15 mouse cellular contexts compared by ENCODE assay signal in the genomic region with DNA sequence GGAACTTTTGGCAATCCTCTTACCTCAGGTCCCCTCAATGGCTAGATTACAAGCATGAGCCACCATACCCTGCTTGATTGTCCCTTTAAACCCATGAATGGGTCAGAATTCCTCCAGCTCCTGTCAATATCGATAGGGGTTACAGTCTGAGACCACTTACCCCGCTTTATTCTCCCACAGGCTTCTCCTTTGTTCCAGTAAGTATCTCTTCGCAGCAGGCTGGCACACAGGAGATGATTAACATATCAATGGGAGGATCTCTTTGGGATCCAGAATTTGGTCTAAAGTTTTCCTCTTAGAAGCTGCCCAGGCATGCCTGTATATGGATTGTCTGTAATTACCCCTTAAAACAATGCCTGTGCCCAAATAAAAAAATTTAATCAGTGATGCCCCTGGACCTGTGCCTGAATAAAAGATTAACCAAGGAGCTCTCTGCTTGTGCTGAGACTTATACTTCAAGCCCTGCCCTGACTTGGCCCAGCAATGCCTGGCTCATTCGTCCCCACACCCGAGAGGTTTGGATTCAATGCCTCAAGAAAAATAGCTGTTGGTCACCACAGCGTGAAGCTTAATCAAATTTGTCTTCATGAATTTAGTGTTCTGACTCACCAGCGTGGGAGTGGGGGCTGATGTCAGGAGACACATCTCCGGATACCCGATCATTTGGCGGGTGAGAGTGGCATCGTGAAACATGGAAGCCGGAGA.
DNase-seq lines count a peak whose midpoint lies in the region; ATAC-seq and TF ChIP-seq lines count a peak whose summit lies in the region.
"Had no signal": no experiment of that assay in that cellular context is flagged by ENCODE, and none has a peak within 500 bp of the region (broad histone marks: within the 10 kb centered on the region; RNA-seq: fewer than 3 reads in every experiment).

No protein-coding gene starts in this region.

- no peaks in the 10 kb centered on the region for H3K27me3 ChIP-seq in kidney, adult 2 months (replicated peaks; ENCODE audit: control insufficient read depth, insufficient read depth, low read length)
- H3K27me3 ChIP-seq in hindbrain, embryonic 14.5 days (ENCODE audit: control insufficient read depth, insufficient read depth, low read length), result no peaks in the 10 kb centered on the region
- H3K27me3 ChIP-seq in neural tube, embryonic 13.5 days, result no peaks in the 10 kb centered on the region

- H3K9ac ChIP-seq in hindbrain, embryonic 14.5 days, result no peak overlapping the region
- H3K9ac ChIP-seq in neural tube, embryonic 13.5 days, result no peak overlapping the region
- H3K9ac ChIP-seq: limb, embryonic 13.5 days had no signal

- H3K4me2 ChIP-seq in hindbrain, embryonic 14.5 days (replicated peaks), result no peak overlapping the region
- 0 out of 2 replicates have a peak overlapping the region, but pooled peaks have one; percentile 7 for H3K4me2 ChIP-seq in neural tube, embryonic 13.5 days
- H3K4me2 ChIP-seq: limb, embryonic 13.5 days had no signal

- H3K4me1 ChIP-seq in kidney, adult 2 months (ENCODE audit: control insufficient read depth, insufficient read depth, low read length), result no peaks in the 10 kb centered on the region
- peaks cover 16% of the 10 kb centered on the region; the same call in 1 of the 2 replicates for H3K4me1 ChIP-seq in hindbrain, embryonic 14.5 days (replicated peaks; ENCODE audit: control insufficient read depth, insufficient read depth, low read length)
- H3K4me1 ChIP-seq in neural tube, embryonic 13.5 days (replicated peaks), result peaks cover 20% of the 10 kb centered on the region
- H3K4me1 ChIP-seq: limb, embryonic 13.5 days had no signal

- no peaks in the 10 kb centered on the region for H3K36me3 ChIP-seq in kidney, adult 2 months (ENCODE audit: control insufficient read depth, insufficient read depth, low read length)
- H3K36me3 ChIP-seq in hindbrain, embryonic 14.5 days (replicated peaks; ENCODE audit: control insufficient read depth, insufficient read depth), result no peaks in the 10 kb centered on the region
- H3K36me3 ChIP-seq in neural tube, embryonic 13.5 days, result no peaks in the 10 kb centered on the region
- H3K36me3 ChIP-seq: limb, embryonic 13.5 days had no signal

- H3K9me3 ChIP-seq in hindbrain, embryonic 14.5 days (ENCODE audit: control insufficient read depth, low read length), result no peaks in the 10 kb centered on the region
- H3K9me3 ChIP-seq in neural tube, embryonic 13.5 days, result no peaks in the 10 kb centered on the region
- H3K9me3 ChIP-seq: limb, embryonic 13.5 days had no signal

- ATAC-seq in hindbrain, embryonic 14.5 days (ENCODE audit: low FRiP score), result no peak
- ATAC-seq in neural tube, embryonic 13.5 days (ENCODE audit: low read depth), result peak; percentile 56; the same call in 1 of the 2 replicates

- 37% methylated on average over 12 of the region's 12 CpGs for WGBS in kidney, adult 2 months
- 8% methylated on average over 12 of the region's 12 CpGs for WGBS in hindbrain, embryonic 14.5 days
- 19% methylated on average over 12 of the region's 12 CpGs for WGBS in neural tube, embryonic 13.5 days

- peak; percentile 45 for DNase-seq in kidney, adult 2 months
- DNase-seq in kidney, adult 18-20 months, result no peak
- DNase-seq in brain, adult 2 months (ENCODE audit: low read depth, low spot score), result peak; percentile 20
- no peak for DNase-seq in hindbrain, embryonic 14.5 days (ENCODE audit: low spot score)
- DNase-seq in spleen, postnatal 36 days (ENCODE audit: low spot score in 2 of 2), result no peak
- DNase-seq in adrenal gland, adult 8-10 months, result no peak
- DNase-seq in urinary bladder, postnatal 36 days (ENCODE audit: low spot score in 2 of 2), result no peak
- DNase-seq: adrenal gland, postnatal 25 days; B cell, adult 2 months; cerebellum, adult 11-12 months; heart, postnatal 14 days; lung, adult 2 months; thymus, postnatal 36 days had no signal

- no peak overlapping the region for H3K27ac ChIP-seq in kidney, adult 2 months (ENCODE audit: insufficient read depth, low read depth, low read length)
- 0 out of 2 replicates have a peak overlapping the region, but pooled peaks have one; percentile 17 for H3K27ac ChIP-seq in hindbrain, embryonic 14.5 days
- H3K27ac ChIP-seq in neural tube, embryonic 13.5 days (replicated peaks), result peak overlapping the region; percentile 49
- H3K27ac ChIP-seq: limb, embryonic 13.5 days had no signal

- no peak for TF ChIP-seq POLR2A in kidney, adult 2 months (IDR thresholded peaks at IDR 0.05; ENCODE audit: low read depth, low read length)

- no peak for TF ChIP-seq CTCF in kidney, adult 2 months (conservative IDR thresholded peaks at IDR 0.05; ENCODE audit: insufficient read depth, insufficient read length, low read depth, low read length)

- no peak overlapping the region for H3K4me3 ChIP-seq in kidney, adult 2 months (ENCODE audit: insufficient read depth, low read depth, low read length)
- no peak overlapping the region for H3K4me3 ChIP-seq in hindbrain, embryonic 14.5 days (replicated peaks; ENCODE audit: low read length)
- H3K4me3 ChIP-seq in neural tube, embryonic 13.5 days, result no peak overlapping the region
- H3K4me3 ChIP-seq: limb, embryonic 13.5 days had no signal

Comparison
In these comparisons a context has a peak if more than half of its experiments do, and no peak if none do; other contexts are left out.
1. DNase-seq: peak in kidney, adult 2 months (single experiment) and brain, adult 2 months (single experiment); none in kidney, adult 18-20 months (single experiment), hindbrain, embryonic 14.5 days (single experiment), spleen, postnatal 36 days (0 of 2), adrenal gland, adult 8-10 months (single experiment) and urinary bladder, postnatal 36 days (0 of 2).